Mouse (Mus musculus) liver, embryonic 14.5 days (tissue): ENCODE results near the gene Olfr193.

Source experiments
- CTCF ChIP-seq: IDR thresholded peaks from 2 replicates; pipeline ENCODE4 v1.5.1; 2016; ENCODE audit warnings: antibody characterized with exemption, low read depth, control low read depth
- EP300 ChIP-seq: IDR thresholded peaks from 2 replicates; pipeline ENCODE4 v1.6.1; 2016; ENCODE audit warnings: antibody characterized with exemption, low read depth

DNA sequence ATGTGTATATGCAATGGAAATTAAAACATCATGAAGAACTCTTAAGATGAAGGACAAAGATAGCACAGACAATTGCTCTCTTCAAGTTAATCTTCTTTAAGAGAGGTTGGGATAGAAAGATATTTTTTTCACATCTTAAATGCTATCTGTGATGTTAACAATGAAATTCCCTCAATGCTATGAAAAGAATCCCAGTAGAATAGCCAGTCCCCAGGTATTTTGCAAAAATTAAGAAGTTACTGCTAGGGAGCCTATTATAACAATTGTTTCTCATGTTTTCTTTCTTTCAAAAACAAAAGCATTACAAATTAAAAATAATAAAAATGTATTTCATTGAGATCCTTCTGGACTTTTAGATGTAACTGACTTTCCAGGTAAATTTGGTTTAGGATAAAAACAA lies 9.3 kb upstream of the Olfr193 start, which contains the start of gene Olfr194:
- TF ChIP-seq CTCF, result no peak
- TF ChIP-seq EP300, result no peak
